Mouse (Mus musculus): ENCODE measurements around the gene Fam227a.

DNA sequence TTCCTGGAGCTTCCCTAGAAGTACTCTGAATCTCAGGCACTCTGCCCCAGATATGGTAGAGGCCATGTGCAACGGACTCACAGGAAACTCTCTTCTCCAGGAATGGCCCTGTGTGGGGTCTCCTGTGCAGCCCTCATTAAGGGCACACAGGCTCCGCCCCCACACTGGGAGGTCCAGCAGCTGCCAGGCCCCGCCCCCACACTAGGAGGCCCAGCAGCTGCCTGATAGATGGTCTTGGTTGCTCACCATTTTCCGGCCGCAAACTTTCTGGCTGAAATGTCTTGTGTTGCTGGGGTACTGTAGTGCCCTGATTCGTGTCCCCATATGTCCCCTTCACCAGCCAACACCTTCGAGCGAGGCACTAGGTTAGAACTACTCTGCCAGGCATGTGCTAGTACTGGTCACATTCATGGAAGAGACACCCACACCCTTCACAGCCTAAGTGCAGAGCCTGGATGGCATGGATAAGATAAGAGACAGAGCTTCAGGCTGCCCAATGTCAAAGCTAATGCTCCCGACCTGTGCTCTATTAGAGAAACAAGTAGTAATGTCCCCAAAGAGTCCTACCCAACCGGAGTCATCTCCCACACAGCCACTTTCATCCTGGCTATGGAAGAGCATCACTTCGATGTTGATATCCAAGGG lies 38.9 kb downstream of the Fam227a start:
- TF ChIP-seq POLR2A (IDR thresholded peaks at IDR 0.05; ENCODE audit: insufficient read depth, low read depth, low read length) (no peak), CTCF (IDR thresholded peaks at IDR 0.05) (no peak)
